Mouse (Mus musculus) thymus, adult 2 months (tissue): ENCODE measurements at regions not wholly inside any gene's neighbourhood (a gene's known extent, or its start where the extent isn't known, plus 50 kb on each side); places are given as distances from the start of the nearest gene placed in this dataset.

Source experiments
- DNase-seq: peaks from one replicate; pipeline ENCODE4 v3.0.0; 2021
- H3K27ac ChIP-seq: fragments of 200-500 bp; 2 replicates; pipeline ENCODE4 v1.5.1; 2012; ENCODE audit warnings: low read length, control low read depth; ENCODE audit not compliant: control insufficient read depth, insufficient read depth
- H3K27me3 ChIP-seq: fragments of 200-500 bp; 2 replicates; pipeline ENCODE4 v1.6.1; 2012; ENCODE audit warnings: mild to moderate bottlenecking, low read length, moderate library complexity, mixed read lengths; ENCODE audit not compliant: control insufficient read depth, insufficient read depth
- H3K36me3 ChIP-seq: fragments of 200-500 bp; 2 replicates; pipeline ENCODE4 v1.6.1; 2012; ENCODE audit warnings: mild to moderate bottlenecking, low read length, moderate library complexity; ENCODE audit not compliant: control insufficient read depth, insufficient read depth
- H3K4me1 ChIP-seq: fragments of 200-500 bp; replicated peaks from 2 replicates; pipeline ENCODE4 v1.6.1; 2012; ENCODE audit warnings: low read length; ENCODE audit not compliant: control insufficient read depth, insufficient read depth
- H3K4me3 ChIP-seq: fragments of 200-500 bp; 2 replicates; pipeline ENCODE4 v1.5.1; 2012; ENCODE audit warnings: mild to moderate bottlenecking, low read length, control low read depth, moderate library complexity; ENCODE audit not compliant: control insufficient read depth, insufficient read depth
- CTCF ChIP-seq: fragments of 200-500 bp; IDR thresholded peaks from 2 replicates; pipeline ENCODE4 v1.5.1; 2012; ENCODE audit warnings: mild to moderate bottlenecking, control low read depth, low read length, moderate library complexity, borderline replicate concordance; ENCODE audit not compliant: control insufficient read depth, poor library complexity, insufficient read depth; ENCODE audit errors: extremely low read depth
- POLR2A ChIP-seq: fragments of 200-500 bp; IDR thresholded peaks from 2 replicates; pipeline ENCODE4 v1.6.1; 2012; ENCODE audit warnings: mild to moderate bottlenecking, low read length, control low read depth, moderate library complexity; ENCODE audit not compliant: control insufficient read depth, poor library complexity, insufficient read depth; ENCODE audit errors: extremely low read depth
- WGBS: fragments of 180-500 bp; shearing (Covaris S2); methylation state at CpG from one replicate; pipeline ENCODE4 v1.1.7; 2018; 5-methylcytosine and 5-hydroxymethylcytosine counted together

- DNase-seq = no peak
- Histone ChIP-seq H3K4me1 (peaks cover 15% of the 10 kb centered on the region), H3K27ac (no peak overlapping the region), H3K27me3 (no peaks in the 10 kb centered on the region), H3K36me3 (no peaks in the 10 kb centered on the region), H3K4me3 (no peak overlapping the region)
- 21% methylated on average over 5 of the region's 5 CpGs for WGBS
- no peak for TF ChIP-seq CTCF
- TF ChIP-seq POLR2A = no peak
These were observed 62.8 kb upstream of the Ctnnb1 start for GRCm38 (mm10) chr9:120866251-120866650.

GRCm38 (mm10) chr9:120866709-120867108, 62.3 kb upstream of the Ctnnb1 start:
- TF ChIP-seq CTCF (no peak), POLR2A (no peak)
- 13% methylated on average over 4 of the region's 4 CpGs for WGBS
- Histone ChIP-seq H3K27me3 (no peaks in the 10 kb centered on the region), H3K27ac (no peak overlapping the region), H3K36me3 (no peaks in the 10 kb centered on the region), H3K4me1 (peaks cover 15% of the 10 kb centered on the region), H3K4me3 (no peak overlapping the region)
- peak; percentile 8 for DNase-seq

- peaks cover 15% of the 10 kb centered on the region for H3K4me1 ChIP-seq
These were observed 61.2 kb upstream of the Ctnnb1 start for GRCm38 (mm10) chr9:120867861-120868260.

GRCm38 (mm10) chr9:120868330-120868729, 60.7 kb upstream of the Ctnnb1 start:
- TF ChIP-seq POLR2A (no peak), CTCF (no peak)
- 2% methylated on average over 4 of the region's 4 CpGs for WGBS

More at GRCm38 (mm10) chr9:120867861-120868260, 61.2 kb upstream of the Ctnnb1 start:
- Histone ChIP-seq H3K27me3 (no peaks in the 10 kb centered on the region), H3K4me3 (no peak overlapping the region), H3K36me3 (no peaks in the 10 kb centered on the region), H3K27ac (no peak overlapping the region)
- 45% methylated on average over 2 of the region's 2 CpGs for WGBS
- no peak for DNase-seq
- TF ChIP-seq POLR2A (no peak), CTCF (no peak)

GRCm38 (mm10) chr9:120869432-120870081, 59.5 kb upstream of the Ctnnb1 start:
- Histone ChIP-seq H3K4me1 (peaks cover 15% of the 10 kb centered on the region), H3K36me3 (no peaks in the 10 kb centered on the region), H3K4me3 (no peak overlapping the region), H3K27me3 (no peaks in the 10 kb centered on the region), H3K27ac (no peak overlapping the region)
- DNase-seq = no peak
- no peak for TF ChIP-seq POLR2A
- TF ChIP-seq CTCF = no peak
- WGBS = 70% methylated on average over 19 of the region's 19 CpGs

More at GRCm38 (mm10) chr9:120868330-120868729, 60.7 kb upstream of the Ctnnb1 start:
- Histone ChIP-seq H3K4me3 (no peak overlapping the region), H3K27ac (no peak overlapping the region), H3K36me3 (no peaks in the 10 kb centered on the region), H3K4me1 (peaks cover 15% of the 10 kb centered on the region), H3K27me3 (no peaks in the 10 kb centered on the region)
- DNase-seq = no peak

- peaks cover 5% of the 10 kb centered on the region for H3K4me1 ChIP-seq
- no peak for TF ChIP-seq CTCF
- TF ChIP-seq POLR2A = no peak
- H3K4me3 ChIP-seq = no peak overlapping the region
- no peak for DNase-seq
- no peak overlapping the region for H3K27ac ChIP-seq
- WGBS = 96% methylated on average over 3 of the region's 3 CpGs
- H3K36me3 ChIP-seq = no peaks in the 10 kb centered on the region
- H3K27me3 ChIP-seq = no peaks in the 10 kb centered on the region
These were observed 55.7 kb upstream of the Ctnnb1 start for GRCm38 (mm10) chr9:120873293-120873692.
